Mouse (Mus musculus) liver, postnatal 0 days (tissue): ENCODE measurements around the gene Arhgef3.

ENCODE experiments used
- CTCF ChIP-seq: sonication (generic); IDR thresholded peaks from 2 replicates; pipeline ENCODE4 v1.5.1; 2016; ENCODE audit warnings: antibody characterized with exemption, low read depth
- EP300 ChIP-seq: IDR thresholded peaks from 2 replicates; pipeline ENCODE4 v1.6.1; 2016; ENCODE audit warnings: antibody characterized with exemption, low read depth, mild to moderate bottlenecking

DNA sequence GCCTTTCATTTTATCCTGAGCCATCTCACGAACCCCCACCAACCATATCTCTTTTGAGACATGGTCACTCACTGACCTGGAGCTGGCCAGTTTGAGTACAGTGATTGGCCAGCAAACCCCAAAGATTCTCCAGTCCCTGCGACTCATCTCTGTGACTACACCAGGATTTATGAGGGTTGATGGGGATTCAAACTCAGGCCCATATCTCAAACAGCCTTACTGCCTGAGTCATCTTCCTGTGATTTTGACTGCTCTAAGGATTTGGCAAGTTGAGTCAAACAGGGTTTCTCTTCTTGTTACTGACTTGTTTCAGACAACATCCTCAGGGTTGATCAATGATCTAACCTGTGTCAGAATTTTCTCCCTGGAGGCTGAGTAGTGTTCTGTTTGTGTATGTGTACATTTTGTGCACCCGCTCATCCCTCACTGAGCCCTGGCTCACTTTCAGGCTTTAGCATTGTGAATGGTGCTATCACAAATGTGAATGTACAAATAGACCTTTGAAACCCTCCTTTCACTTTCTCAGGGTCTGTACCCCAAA is 124.9 kb downstream of the Arhgef3 start:
- TF ChIP-seq EP300 (no peak), CTCF (no peak)
